Mouse (Mus musculus): Measurements from ENCODE around the gene Gnl3. TPM values are rescaled to one million over a fixed set of nuclear protein-coding genes. Genes with fewer than 3 reads are reported as not detected.

Gnl3 gene
- total RNA-seq, 4 experiments from 2014 or later = 40.3 to 53.7 (median 51.7) TPM

Other genes with a start within 250 kb of the Gnl3 start
- gene Tmem110, start 193.6 kb downstream of the Gnl3 start, total RNA-seq (2022) = 10 to 100 TPM; 22.8 to 27.8 (median 25.8) TPM
- gene Mustn1, start 140.0 kb downstream of the Gnl3 start, total RNA-seq (2022) = 1 to 10 TPM; 1.3 to 3.1 (median 1.8) TPM
- under 1 TPM in 1 of 4 experiments, not detected in 3; 0.25 TPM for gene Itih4, start 132.7 kb downstream of the Gnl3 start, total RNA-seq (2022)
- gene Itih3, start 95.4 kb downstream of the Gnl3 start, total RNA-seq (2022) = 10 to 100 TPM; 28.0 to 46.6 (median 34.7) TPM
- gene Itih1, start 75.9 kb downstream of the Gnl3 start, total RNA-seq (2022) = not detected
- gene Nek4, start 67.8 kb downstream of the Gnl3 start, total RNA-seq (2022) = 10 to 100 TPM; 18.8 to 21.9 (median 20.0) TPM
- 10 to 100 TPM; 41.3 to 55.0 (median 48.5) TPM for gene Glt8d1, start 17.8 kb downstream of the Gnl3 start, total RNA-seq (2022)
- gene Spcs1, start 17.5 kb downstream of the Gnl3 start, total RNA-seq (2022) = 100 to 1,000 TPM; 150 to 171 (median 167) TPM
- 10 to 100 TPM; 51.8 to 69.0 (median 60.3) TPM for gene Pbrm1, start within 50 bp of the Gnl3 start, total RNA-seq (2022)
- gene Smim4, start 109.8 kb upstream of the Gnl3 start, total RNA-seq (2022) = 10 to 100 TPM; 19.5 to 43.1 (median 26.7) TPM
- 1 to 10 TPM; 5.9 to 8.8 (median 7.8) TPM for gene Nt5dc2, start 111.9 kb upstream of the Gnl3 start, total RNA-seq (2022)
- 10 to 100 TPM; 17.6 to 27.0 (median 25.1) TPM for gene Stab1, start 149.5 kb upstream of the Gnl3 start, total RNA-seq (2022)
- 1 to 10 TPM; 2.3 to 3.7 (median 2.9) TPM for gene Tnnc1, start 189.2 kb upstream of the Gnl3 start, total RNA-seq (2022)
- gene Nisch, start 197.8 kb upstream of the Gnl3 start, total RNA-seq (2022) = 100 to 1,000 TPM; 432 to 530 (median 469) TPM
- gene Sema3g, start 198.7 kb upstream of the Gnl3 start, total RNA-seq (2022) = 1 to 10 TPM; 4.7 to 5.9 (median 5.6) TPM
- 1 to 10 TPM; 4.5 to 5.4 (median 4.9) TPM for gene Phf7, start 232.2 kb upstream of the Gnl3 start, total RNA-seq (2022)
- 100 to 1,000 TPM; 118 to 138 (median 130) TPM for gene Bap1, start 232.3 kb upstream of the Gnl3 start, total RNA-seq (2022)